Mouse (Mus musculus): ENCODE measurements at regions not wholly inside any gene's neighbourhood (a gene's known extent, or its start where the extent isn't known, plus 50 kb on each side); places are given as distances from the start of the nearest gene placed in this dataset.
A peak's percentile ranks its signal among the peaks of the same experiment; 100 is the strongest.

DNA sequence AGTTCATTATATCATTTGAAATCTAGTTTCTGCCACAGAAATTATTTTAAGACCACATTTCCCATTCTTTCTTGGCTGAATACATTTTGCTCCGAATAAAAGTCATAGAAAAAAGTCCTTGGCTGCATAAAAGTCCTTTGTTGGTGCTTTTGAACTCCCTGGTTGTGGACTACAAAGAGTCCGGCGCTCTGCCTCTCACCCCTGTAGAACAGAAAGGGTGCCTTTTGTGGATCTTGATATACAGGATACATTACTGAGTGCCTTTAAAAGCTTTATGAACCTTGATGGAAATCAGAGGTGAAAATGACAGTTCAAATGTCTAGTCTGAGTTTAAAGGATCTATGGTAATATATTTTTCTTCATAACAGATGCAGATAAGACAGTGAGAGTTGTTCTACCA lies 355.5 kb downstream of the Anxa1 start:
- no peak for DNase-seq (ENCODE audit: low spot score)

DNA sequence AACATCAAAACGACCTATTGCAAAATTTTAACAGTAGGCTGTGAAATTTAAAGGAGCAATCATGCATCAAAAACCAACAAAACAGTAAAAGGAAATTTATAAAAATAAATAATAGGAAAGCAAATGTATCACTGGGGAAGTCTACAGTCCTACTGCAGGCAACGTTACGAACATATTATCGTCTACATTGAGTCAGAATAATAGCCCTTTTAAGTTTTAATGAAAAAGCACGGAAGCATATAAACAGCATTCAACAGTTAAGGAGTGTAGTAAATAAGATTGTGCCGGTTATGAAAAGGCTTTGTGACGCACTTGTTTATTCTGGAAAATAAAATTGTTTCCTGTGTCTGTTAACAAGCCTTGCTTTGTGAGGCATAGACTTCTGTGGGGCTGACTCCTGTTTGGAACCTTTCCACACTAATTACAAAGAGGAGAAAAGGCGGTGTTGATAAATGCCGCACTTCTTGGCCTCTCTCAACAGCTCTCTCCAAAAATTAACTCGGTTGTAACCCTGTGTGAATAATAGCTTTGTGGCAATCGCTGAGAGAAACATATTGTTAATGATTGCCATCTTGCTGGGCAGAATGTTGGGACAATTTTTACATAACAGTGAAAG lies 363.0 kb downstream of the Anxa1 start:
- DNase-seq (ENCODE audit: low spot score) = no peak

- DNase-seq (ENCODE audit: low spot score) = no peak
Measured at GRCm38 (mm10) chr19:20014114-20014513, 376.6 kb downstream of the Anxa1 start.

DNA sequence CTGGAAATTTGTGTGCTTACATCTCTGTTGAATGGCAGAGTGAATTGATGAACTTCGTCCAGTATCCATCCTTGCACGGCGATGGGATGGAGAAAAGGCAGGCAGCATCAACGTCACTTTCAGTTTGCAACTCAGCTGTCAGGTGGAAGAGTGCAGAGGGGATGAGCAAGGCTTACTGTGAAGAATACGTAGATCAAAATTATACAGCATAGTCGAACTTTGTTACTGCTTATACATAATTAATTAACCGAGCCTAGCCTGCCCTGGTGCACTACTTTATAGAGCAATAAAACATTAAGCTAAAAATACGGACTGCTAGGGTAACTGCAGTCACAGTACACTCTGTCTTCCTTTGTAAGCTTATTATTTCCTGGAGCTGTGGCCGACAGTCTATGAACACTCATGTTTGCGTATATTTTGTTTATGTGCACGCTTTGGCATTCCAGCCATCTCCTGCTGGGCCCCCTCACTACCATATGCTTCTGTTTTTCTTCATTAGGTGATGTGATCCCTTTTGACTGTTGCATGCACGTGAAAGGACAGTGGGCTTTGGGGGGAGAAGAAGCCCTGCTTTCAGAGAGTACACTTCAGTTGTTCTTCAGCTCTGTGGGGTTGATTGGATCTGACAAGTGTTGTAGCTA lies 380.8 kb downstream of the Anxa1 start:
- no peak for DNase-seq (ENCODE audit: low spot score)

DNA sequence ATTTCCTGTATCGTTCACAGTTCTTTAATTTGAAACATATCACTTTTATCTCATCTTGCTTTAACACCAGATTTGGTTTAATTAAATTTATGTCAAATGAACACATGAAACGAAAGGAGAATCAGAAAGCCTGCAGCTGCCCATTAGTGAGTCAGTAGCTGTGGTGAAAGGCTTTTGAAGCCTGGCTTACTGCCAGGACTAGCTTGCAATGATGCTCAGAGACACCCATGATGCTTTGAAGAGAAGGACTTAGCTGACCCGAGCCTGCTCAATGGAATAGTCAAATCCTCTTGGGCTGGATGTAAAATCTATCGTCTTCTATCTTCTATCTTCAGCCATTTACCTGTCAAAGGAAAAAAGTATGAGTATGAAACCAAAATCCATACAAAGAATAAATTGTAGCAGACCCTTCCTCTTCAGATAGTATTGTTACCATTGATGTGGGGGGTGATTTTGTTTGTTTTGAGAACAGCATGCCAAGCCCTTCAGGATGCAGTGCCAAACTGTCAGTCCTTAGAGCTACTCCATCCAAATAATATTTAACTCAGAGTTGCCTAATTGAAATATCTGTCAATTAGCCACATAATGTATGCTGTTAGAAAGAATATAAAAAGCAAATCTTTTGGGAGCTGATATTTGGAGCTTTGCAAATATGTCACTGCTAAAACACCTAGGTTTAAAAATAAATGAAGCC lies 384.7 kb downstream of the Anxa1 start:
- no peak for DNase-seq (ENCODE audit: low spot score)

GRCm38 (mm10) chr19:19987255-19987654 lies 403.5 kb downstream of the Anxa1 start:
- no peak for DNase-seq (ENCODE audit: low spot score)

GRCm38 (mm10) chr19:19978816-19979215 lies 411.9 kb downstream of the Anxa1 start:
- DNase-seq (ENCODE audit: low spot score) = no peak

GRCm38 (mm10) chr19:19977609-19978259 lies 413.0 kb downstream of the Anxa1 start:
- no peak for DNase-seq (ENCODE audit: low spot score)

DNA sequence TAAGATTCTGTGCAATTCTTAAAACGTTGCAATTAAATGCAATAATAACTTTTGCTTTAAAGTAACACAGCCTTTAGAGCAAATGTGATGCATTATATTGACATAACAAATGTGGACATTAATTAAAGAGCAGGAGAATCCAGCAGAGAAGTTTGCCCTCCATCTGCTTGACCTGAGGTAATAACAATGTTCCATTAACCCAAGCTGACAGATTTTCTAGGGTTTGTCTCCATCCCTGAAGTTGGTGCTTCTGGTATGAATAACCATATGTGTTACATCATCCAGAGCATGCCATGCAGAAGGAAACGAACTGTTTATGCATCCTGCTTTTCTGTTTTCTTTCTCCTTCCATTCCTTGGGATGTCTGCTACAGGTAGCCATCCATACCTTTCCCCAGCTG lies 414.0 kb downstream of the Anxa1 start:
- no peak for DNase-seq (ENCODE audit: low spot score)

- no peak for DNase-seq (ENCODE audit: low spot score)
Measured at GRCm38 (mm10) chr19:19969780-19970512, 420.8 kb downstream of the Anxa1 start.

- DNase-seq (ENCODE audit: low spot score) = no peak
Measured at GRCm38 (mm10) chr19:19969335-19969734, 421.4 kb downstream of the Anxa1 start.

- no peak for DNase-seq (ENCODE audit: low spot score)
Measured at GRCm38 (mm10) chr19:19945247-19945646, 445.5 kb downstream of the Anxa1 start.

DNA sequence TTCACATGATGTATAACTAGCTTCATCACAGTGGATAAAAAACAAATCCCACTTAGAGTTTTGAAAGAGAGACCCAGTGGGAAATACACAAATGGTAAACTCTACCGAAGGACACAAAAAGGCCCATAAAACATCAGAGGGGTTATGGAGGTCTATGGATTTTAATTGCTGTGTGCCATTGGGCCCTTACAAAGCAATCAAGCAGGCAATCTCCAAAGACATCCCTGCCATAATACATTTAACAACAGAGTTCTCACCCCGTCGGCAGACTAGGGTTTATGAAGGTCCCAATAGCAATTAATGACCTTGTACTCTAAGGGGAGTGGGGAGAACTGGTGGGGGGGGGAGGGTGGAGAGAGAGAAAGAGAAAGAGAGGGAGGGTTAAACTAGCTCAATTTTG lies 448.0 kb downstream of the Anxa1 start:
- DNase-seq (ENCODE audit: low spot score) = no peak

GRCm38 (mm10) chr19:19921109-19921508 lies 469.6 kb downstream of the Anxa1 start:
- no peak for DNase-seq (ENCODE audit: low spot score)

DNA sequence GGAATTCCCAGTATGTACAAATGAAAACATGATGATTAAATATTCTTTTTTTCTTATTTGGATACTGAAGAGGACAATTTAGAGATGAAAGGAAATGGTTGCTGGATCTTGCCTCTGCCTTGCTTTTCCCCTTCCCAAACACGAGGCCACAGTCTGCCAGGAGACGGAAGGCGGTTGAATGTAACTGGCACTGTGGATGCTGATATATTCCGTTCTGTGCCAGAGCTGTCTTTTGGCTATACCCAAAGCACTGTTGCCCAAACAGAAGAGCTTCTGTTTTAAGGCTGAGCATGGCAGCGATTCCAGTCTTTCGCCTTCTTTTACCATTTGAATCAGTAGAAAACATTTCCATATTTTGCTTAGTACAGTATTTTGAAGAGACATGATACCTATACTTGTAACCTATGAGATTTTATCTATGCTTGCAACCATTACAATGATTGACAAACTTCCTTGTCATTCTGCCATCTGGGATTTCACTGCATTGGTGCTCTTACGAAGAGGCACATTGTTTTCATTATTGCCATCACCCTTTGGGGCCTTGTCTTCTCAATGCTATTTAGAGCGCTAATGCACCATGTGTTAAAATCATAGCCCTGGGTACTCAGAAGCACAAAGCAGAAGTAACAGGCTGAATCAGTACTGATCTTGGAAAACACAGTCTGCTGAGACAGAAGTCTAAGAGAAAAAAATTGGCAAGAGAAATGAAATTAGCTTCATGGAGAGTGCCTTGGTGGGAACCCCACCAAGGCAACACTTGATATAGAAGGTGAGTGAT lies 504.6 kb downstream of the Anxa1 start:
- DNase-seq (ENCODE audit: low spot score) = no peak

GRCm38 (mm10) chr19:19880895-19881294 lies 509.8 kb downstream of the Anxa1 start:
- no peak for DNase-seq (ENCODE audit: low spot score)

DNA sequence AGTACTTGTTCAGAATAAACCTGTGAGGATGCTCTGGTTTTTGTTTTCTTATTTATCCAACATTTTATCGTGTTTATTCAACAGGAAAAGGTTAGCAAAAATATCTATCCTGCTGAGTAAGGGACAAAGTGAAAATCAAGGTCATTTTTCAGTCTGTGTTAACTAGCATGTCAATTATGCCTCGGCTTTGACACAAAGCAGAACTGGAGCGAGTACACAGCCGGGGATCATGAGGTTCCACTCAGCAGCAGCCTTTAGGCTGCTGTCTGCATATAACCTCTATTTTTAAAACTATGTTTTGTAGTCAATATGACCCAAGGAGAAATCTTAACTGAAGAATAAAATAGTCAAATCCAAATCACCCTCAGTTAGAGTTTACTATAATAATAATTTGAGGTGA lies 542.6 kb downstream of the Anxa1 start:
- DNase-seq (ENCODE audit: low spot score) = no peak

DNA sequence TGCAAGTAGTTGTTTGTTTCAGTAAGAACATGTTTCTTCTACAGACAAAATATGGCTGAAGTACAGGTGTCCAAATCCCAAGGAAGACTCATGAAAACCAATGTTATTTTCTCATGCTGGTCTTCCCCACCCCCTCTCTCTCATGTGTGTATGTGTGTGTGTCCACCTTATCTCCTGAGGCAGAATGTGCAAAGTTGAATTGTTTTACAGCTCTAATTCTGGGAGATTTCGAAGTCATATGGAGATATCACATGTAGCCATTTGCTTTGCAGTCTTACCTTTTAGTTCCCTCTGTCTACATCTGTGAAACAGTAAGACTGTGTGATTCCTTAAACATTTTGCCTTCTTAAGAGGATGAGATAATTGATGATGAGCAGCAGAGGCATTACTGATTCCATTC lies 582.8 kb downstream of the Anxa1 start:
- no peak for DNase-seq (ENCODE audit: low spot score)

DNA sequence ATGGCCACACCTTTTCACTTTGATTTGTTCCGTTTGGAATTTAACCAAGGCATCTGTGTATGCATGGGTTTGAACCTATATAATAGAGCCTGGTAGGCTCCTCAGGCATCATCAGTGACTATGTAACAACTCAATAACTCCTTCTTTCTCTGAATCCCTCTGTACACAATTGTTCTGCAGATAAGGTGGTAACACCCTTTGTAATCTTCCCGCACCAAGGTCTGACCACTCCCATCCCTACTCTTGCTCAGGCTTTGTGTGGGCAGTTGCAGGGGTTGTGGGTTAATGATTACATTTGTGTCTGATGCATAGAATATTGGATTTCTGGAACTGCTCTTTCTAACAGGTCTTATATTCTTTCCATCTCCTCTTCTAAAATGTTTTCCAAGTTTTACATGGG lies 596.9 kb downstream of the Anxa1 start:
- DNase-seq (ENCODE audit: low spot score) = no peak

DNA sequence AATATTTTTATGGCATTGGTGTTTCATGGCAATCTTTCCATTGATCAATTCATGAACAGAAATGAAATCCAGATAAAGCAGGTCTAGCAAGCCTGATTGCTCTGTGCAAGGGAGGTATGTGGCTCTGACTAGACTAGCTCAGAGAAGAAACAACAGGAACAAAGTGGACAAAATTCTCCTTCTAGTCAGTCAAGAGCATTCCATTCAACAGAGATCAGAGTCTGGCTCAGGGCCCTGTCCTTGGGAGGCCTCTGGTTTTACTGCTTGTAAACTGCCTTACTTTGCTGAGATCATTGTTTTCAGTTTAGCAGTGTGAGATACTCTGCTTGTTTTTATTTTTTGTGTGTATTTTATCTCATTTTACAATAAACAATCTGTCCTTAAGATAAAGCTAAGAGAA lies 607.2 kb downstream of the Anxa1 start:
- peak; percentile 33 for DNase-seq (ENCODE audit: low spot score)

- DNase-seq (ENCODE audit: low spot score) = no peak
Measured at GRCm38 (mm10) chr19:19777891-19778290, 612.9 kb downstream of the Anxa1 start.

GRCm38 (mm10) chr19:19770990-19771389 lies 619.8 kb downstream of the Anxa1 start:
- DNase-seq (ENCODE audit: low spot score) = no peak

Measured in lung, postnatal 25 days (tissue).